Mouse (Mus musculus) cortical plate, adult 2 months (tissue): Measurements from ENCODE around the gene Rbm39.

Source experiments
- CTCF ChIP-seq: fragments of 200-500 bp; IDR thresholded peaks from 2 replicates; pipeline ENCODE4 v1.5.1; 2011; ENCODE audit warnings: mild to moderate bottlenecking, control low read depth, low read length; ENCODE audit not compliant: insufficient read depth; ENCODE audit errors: extremely low read depth
- POLR2A ChIP-seq: fragments of 200-500 bp; IDR thresholded peaks from 2 replicates; pipeline ENCODE4 v1.6.1; 2011; ENCODE audit warnings: mild to moderate bottlenecking, low read length, control low read depth; ENCODE audit not compliant: insufficient read depth; ENCODE audit errors: extremely low read depth

GRCm38 (mm10) chr2:156145486-156146130 is 34.4 kb downstream of the Rbm39 start:
- TF ChIP-seq POLR2A (no peak), CTCF (no peak)
